Mouse (Mus musculus): ENCODE data around the gene Olfr1062. TPM values are rescaled to one million over a fixed set of nuclear protein-coding genes. Genes with fewer than 3 reads are reported as not detected.
"Not testable (repeated sequence)": the region's sequence is repeated elsewhere in the genome, so short reads cannot be mapped to it uniquely, and the experiment has no call there.

Olfr1062 gene
- not detected in 2 replicates for polyA plus RNA-seq (2014; fragmentation: Nextera tagmentation; extraction: Ambion mirVana)

- ATAC-seq (replicated peaks; ENCODE audit: insufficient number of reproducible peaks, low FRiP score, low TSS enrichment, low read depth); H3K9me3 ChIP-seq (replicated peaks; ENCODE audit: control insufficient read depth, low read length); H3K4me1 ChIP-seq (ENCODE audit: control insufficient read depth, insufficient read depth, low read length); H3K36me3 ChIP-seq (replicated peaks; ENCODE audit: control insufficient read depth, insufficient read depth, low read depth, low read length); H3K4me3 ChIP-seq (ENCODE audit: low read depth, low read length); H3K4me2 ChIP-seq (ENCODE audit: low read depth, low read length); H3K27ac ChIP-seq (replicated peaks; ENCODE audit: low read depth, low read length); H3K9ac ChIP-seq (replicated peaks; ENCODE audit: low read length); H3K27me3 ChIP-seq (ENCODE audit: control insufficient read depth, insufficient read depth, low read length); DNase-seq (ENCODE audit: low spot score): not testable (repeated sequence)
Measured at GRCm38 (mm10) chr2:86426649-86427048, at the start of gene Olfr1062. Gene Olfr1062 (minus strand): TSS chr2:86426749.

- H3K36me3 ChIP-seq (replicated peaks; ENCODE audit: control insufficient read depth, insufficient read depth, low read depth, low read length): no peaks in the 10 kb centered on the region
- WGBS: 39% methylated on average over 10 of the region's 10 CpGs
- no peaks in the 10 kb centered on the region for H3K9me3 ChIP-seq (replicated peaks; ENCODE audit: control insufficient read depth, low read length)
- DNase-seq (ENCODE audit: low spot score): peak; percentile 75
- no peak overlapping the region for H3K9ac ChIP-seq (replicated peaks; ENCODE audit: low read length)
- H3K4me2 ChIP-seq (ENCODE audit: low read depth, low read length): no peak overlapping the region
- H3K27me3 ChIP-seq (ENCODE audit: control insufficient read depth, insufficient read depth, low read length): no peaks in the 10 kb centered on the region
- no peak overlapping the region for H3K4me3 ChIP-seq (ENCODE audit: low read depth, low read length)
- ATAC-seq (replicated peaks; ENCODE audit: insufficient number of reproducible peaks, low FRiP score, low TSS enrichment, low read depth): 0 out of 2 replicates have a peak, but pooled peaks have one; percentile 59
- no peak overlapping the region for H3K27ac ChIP-seq (replicated peaks; ENCODE audit: low read depth, low read length)
- H3K4me1 ChIP-seq (ENCODE audit: control insufficient read depth, insufficient read depth, low read length): no peaks in the 10 kb centered on the region
Measured at GRCm38 (mm10) chr2:86464442-86465109, 38.0 kb upstream of the Olfr1062 start.

- no peaks in the 10 kb centered on the region for H3K27me3 ChIP-seq (ENCODE audit: control insufficient read depth, insufficient read depth, low read length)
Measured at GRCm38 (mm10) chr2:86460434-86460833, 33.9 kb upstream of the Olfr1062 start.

GRCm38 (mm10) chr2:86456169-86456568 is 29.6 kb upstream of the Olfr1062 start, which contains the start of gene Olfr1066:
Gene Olfr1066 (minus strand): TSS chr2:86456269.
- no peaks in the 10 kb centered on the region for H3K36me3 ChIP-seq (replicated peaks; ENCODE audit: control insufficient read depth, insufficient read depth, low read depth, low read length)
- WGBS: 81% methylated on average over 1 of the region's 1 CpGs
- H3K27me3 ChIP-seq (ENCODE audit: control insufficient read depth, insufficient read depth, low read length): no peaks in the 10 kb centered on the region
- no peaks in the 10 kb centered on the region for H3K4me1 ChIP-seq (ENCODE audit: control insufficient read depth, insufficient read depth, low read length)
- ATAC-seq (replicated peaks; ENCODE audit: insufficient number of reproducible peaks, low FRiP score, low TSS enrichment, low read depth) (no peak), DNase-seq (ENCODE audit: low spot score) (no peak)
- no peaks in the 10 kb centered on the region for H3K9me3 ChIP-seq (replicated peaks; ENCODE audit: control insufficient read depth, low read length)
- no peak within 1 kb of the TSS for H3K4me2 ChIP-seq (ENCODE audit: low read depth, low read length)
- no peak within 1 kb of the TSS for H3K9ac ChIP-seq (replicated peaks; ENCODE audit: low read length)
- H3K4me3 ChIP-seq (ENCODE audit: low read depth, low read length): no peak within 1 kb of the TSS
- H3K27ac ChIP-seq (replicated peaks; ENCODE audit: low read depth, low read length): no peak within 1 kb of the TSS

More at GRCm38 (mm10) chr2:86460434-86460833, 33.9 kb upstream of the Olfr1062 start:
- DNase-seq (ENCODE audit: low spot score) (no peak), ATAC-seq (replicated peaks; ENCODE audit: insufficient number of reproducible peaks, low FRiP score, low TSS enrichment, low read depth) (no peak)
- no peak overlapping the region for H3K4me2 ChIP-seq (ENCODE audit: low read depth, low read length)
- H3K4me1 ChIP-seq (ENCODE audit: control insufficient read depth, insufficient read depth, low read length): no peaks in the 10 kb centered on the region
- H3K9ac ChIP-seq (replicated peaks; ENCODE audit: low read length): no peak overlapping the region
- no peak overlapping the region for H3K27ac ChIP-seq (replicated peaks; ENCODE audit: low read depth, low read length)
- no peaks in the 10 kb centered on the region for H3K36me3 ChIP-seq (replicated peaks; ENCODE audit: control insufficient read depth, insufficient read depth, low read depth, low read length)
- 77% methylated on average over 1 of the region's 1 CpGs for WGBS
- H3K9me3 ChIP-seq (replicated peaks; ENCODE audit: control insufficient read depth, low read length): no peaks in the 10 kb centered on the region
- H3K4me3 ChIP-seq (ENCODE audit: low read depth, low read length): no peak overlapping the region

GRCm38 (mm10) chr2:86450491-86450890 is 23.9 kb upstream of the Olfr1062 start, which contains the start of gene Olfr1065:
Gene Olfr1065 (minus strand): TSS chr2:86450591.
- not testable (repeated sequence) for H3K4me2 ChIP-seq (ENCODE audit: low read depth, low read length); H3K9me3 ChIP-seq (replicated peaks; ENCODE audit: control insufficient read depth, low read length); H3K4me1 ChIP-seq (ENCODE audit: control insufficient read depth, insufficient read depth, low read length); H3K9ac ChIP-seq (replicated peaks; ENCODE audit: low read length); DNase-seq (ENCODE audit: low spot score); H3K27me3 ChIP-seq (ENCODE audit: control insufficient read depth, insufficient read depth, low read length); H3K4me3 ChIP-seq (ENCODE audit: low read depth, low read length); ATAC-seq (replicated peaks; ENCODE audit: insufficient number of reproducible peaks, low FRiP score, low TSS enrichment, low read depth); H3K27ac ChIP-seq (replicated peaks; ENCODE audit: low read depth, low read length); H3K36me3 ChIP-seq (replicated peaks; ENCODE audit: control insufficient read depth, insufficient read depth, low read depth, low read length)
- no CpG with 5 or more reads among the region's 1 CpGs for WGBS

GRCm38 (mm10) chr2:86442101-86442500 is 15.6 kb upstream of the Olfr1062 start:
- not testable (repeated sequence) for H3K9ac ChIP-seq (replicated peaks; ENCODE audit: low read length); H3K4me2 ChIP-seq (ENCODE audit: low read depth, low read length); DNase-seq (ENCODE audit: low spot score); H3K9me3 ChIP-seq (replicated peaks; ENCODE audit: control insufficient read depth, low read length); H3K36me3 ChIP-seq (replicated peaks; ENCODE audit: control insufficient read depth, insufficient read depth, low read depth, low read length); H3K4me3 ChIP-seq (ENCODE audit: low read depth, low read length); ATAC-seq (replicated peaks; ENCODE audit: insufficient number of reproducible peaks, low FRiP score, low TSS enrichment, low read depth); H3K27ac ChIP-seq (replicated peaks; ENCODE audit: low read depth, low read length); H3K27me3 ChIP-seq (ENCODE audit: control insufficient read depth, insufficient read depth, low read length); H3K4me1 ChIP-seq (ENCODE audit: control insufficient read depth, insufficient read depth, low read length)
- WGBS: 73% methylated on average over 1 of the region's 1 CpGs

- not testable (repeated sequence) for H3K4me3 ChIP-seq (ENCODE audit: low read depth, low read length); H3K4me1 ChIP-seq (ENCODE audit: control insufficient read depth, insufficient read depth, low read length); ATAC-seq (replicated peaks; ENCODE audit: insufficient number of reproducible peaks, low FRiP score, low TSS enrichment, low read depth); DNase-seq (ENCODE audit: low spot score); H3K27ac ChIP-seq (replicated peaks; ENCODE audit: low read depth, low read length); H3K9me3 ChIP-seq (replicated peaks; ENCODE audit: control insufficient read depth, low read length); H3K9ac ChIP-seq (replicated peaks; ENCODE audit: low read length); H3K36me3 ChIP-seq (replicated peaks; ENCODE audit: control insufficient read depth, insufficient read depth, low read depth, low read length); H3K27me3 ChIP-seq (ENCODE audit: control insufficient read depth, insufficient read depth, low read length); H3K4me2 ChIP-seq (ENCODE audit: low read depth, low read length)
- WGBS: 92% methylated on average over 8 of the region's 8 CpGs
Measured at GRCm38 (mm10) chr2:86428511-86428910, 2.0 kb upstream of the Olfr1062 start.

GRCm38 (mm10) chr2:86413950-86414349 is 12.6 kb downstream of the Olfr1062 start, which contains the start of gene Olfr1061:
Gene Olfr1061 (minus strand): TSS chr2:86414050.
- WGBS: 66% methylated on average over 1 of the region's 1 CpGs

More at GRCm38 (mm10) chr2:86413950-86414349, 12.6 kb downstream of the Olfr1062 start, which contains the start of gene Olfr1061:
- no peak within 1 kb of the TSS for H3K4me2 ChIP-seq (ENCODE audit: low read depth, low read length)
- no peak for ATAC-seq (replicated peaks; ENCODE audit: insufficient number of reproducible peaks, low FRiP score, low TSS enrichment, low read depth)
- H3K27ac ChIP-seq (replicated peaks; ENCODE audit: low read depth, low read length): no peak within 1 kb of the TSS
- no peaks in the 10 kb centered on the region for H3K9me3 ChIP-seq (replicated peaks; ENCODE audit: control insufficient read depth, low read length)
- no peaks in the 10 kb centered on the region for H3K27me3 ChIP-seq (ENCODE audit: control insufficient read depth, insufficient read depth, low read length)
- H3K9ac ChIP-seq (replicated peaks; ENCODE audit: low read length): no peak within 1 kb of the TSS
- DNase-seq (ENCODE audit: low spot score): no peak
- H3K4me1 ChIP-seq (ENCODE audit: control insufficient read depth, insufficient read depth, low read length): no peaks in the 10 kb centered on the region
- H3K4me3 ChIP-seq (ENCODE audit: low read depth, low read length): no peak within 1 kb of the TSS
- H3K36me3 ChIP-seq (replicated peaks; ENCODE audit: control insufficient read depth, insufficient read depth, low read depth, low read length): no peaks in the 10 kb centered on the region
